Mouse (Mus musculus) liver, postnatal 0 days (tissue): ENCODE measurements around the gene Asnsd1. TPM values are rescaled to one million over a fixed set of nuclear protein-coding genes. Genes with fewer than 3 reads are reported as not detected.

Source experiments
- ATAC-seq: fragments of 200-750 bp; cut with Nextera tagmentation; 2 replicates; pipeline ENCODE4 v1.8.0; 2017; ENCODE audit warnings: mild to moderate bottlenecking, moderate library complexity
- DNase-seq: peaks from one replicate; pipeline ENCODE4 v3.0.0-alpha.2; 2016
- H3K27ac ChIP-seq: fragments of 300-500 bp; sonication (generic); 2 replicates; pipeline ENCODE4 v1.5.1; 2014; ENCODE audit warnings: antibody characterized with exemption, moderate library complexity, mild to moderate bottlenecking, low read depth
- H3K27me3 ChIP-seq: fragments of 300-500 bp; sonication (generic); 2 replicates; pipeline ENCODE4 v1.6.1; 2014; ENCODE audit warnings: low read length, control low read depth, mixed read lengths; ENCODE audit not compliant: insufficient read depth
- H3K36me3 ChIP-seq: fragments of 300-500 bp; sonication (generic); replicated peaks from 2 replicates; pipeline ENCODE4 v1.6.1; 2014; ENCODE audit warnings: mild to moderate bottlenecking, control low read depth, low read length, moderate library complexity, mixed read lengths; ENCODE audit not compliant: insufficient read depth
- H3K4me1 ChIP-seq: fragments of 300-500 bp; sonication (generic); 2 replicates; pipeline ENCODE4 v1.6.1; 2014; ENCODE audit warnings: antibody characterized with exemption, mild to moderate bottlenecking, control low read depth; ENCODE audit not compliant: insufficient read depth
- H3K4me2 ChIP-seq: fragments of 300-500 bp; sonication (generic); 2 replicates; pipeline ENCODE4 v1.6.1; 2014; ENCODE audit warnings: low read depth, mild to moderate bottlenecking, low read length, moderate library complexity, mixed read lengths
- H3K4me3 ChIP-seq: fragments of 300-500 bp; sonication (generic); 2 replicates; pipeline ENCODE4 v1.5.1; 2014; ENCODE audit warnings: low read depth, low read length
- H3K9ac ChIP-seq: fragments of 300-500 bp; sonication (generic); replicated peaks from 2 replicates; pipeline ENCODE4 v1.6.1; 2014; ENCODE audit warnings: mild to moderate bottlenecking, moderate library complexity
- H3K9me3 ChIP-seq: fragments of 300-500 bp; sonication (generic); 2 replicates; pipeline ENCODE4 v1.6.1; 2016; ENCODE audit warnings: mild to moderate bottlenecking, control low read depth, low read length, mixed read lengths
- CTCF ChIP-seq: sonication (generic); IDR thresholded peaks from 2 replicates; pipeline ENCODE4 v1.5.1; 2016; ENCODE audit warnings: antibody characterized with exemption, low read depth
- EP300 ChIP-seq: IDR thresholded peaks from 2 replicates; pipeline ENCODE4 v1.6.1; 2016; ENCODE audit warnings: antibody characterized with exemption, low read depth, mild to moderate bottlenecking
- WGBS: fragments of 180-500 bp; shearing (Covaris S2); extraction: QIAGEN DNeasy Blood & Tissue Kit; methylation state at CpG from one replicate; pipeline ENCODE4 v1.1.7; 2014; ENCODE audit not compliant: insufficient replicate concordance; 5-methylcytosine and 5-hydroxymethylcytosine counted together
- polyA plus RNA-seq: library from polyadenylated mRNA; unstranded; fragments of >200 nt; fragmentation: Nextera tagmentation; extraction: Ambion mirVana; gene quantifications from 2 replicates; pipeline ENCODE4 v1.2.1, GENCODE M21; 2015

Asnsd1 gene
- polyA plus RNA-seq, 1 experiment from 2014 or later = 36.0 TPM

GRCm38 (mm10) chr1:53323254-53323653 is 29.3 kb downstream of the Asnsd1 start:
- Histone ChIP-seq H3K4me2 (no peak overlapping the region), H3K4me3 (no peak overlapping the region), H3K27me3 (no peaks in the 10 kb centered on the region), H3K27ac (no peak overlapping the region), H3K4me1 (no peaks in the 10 kb centered on the region), H3K36me3 (peaks cover 9% of the 10 kb centered on the region), H3K9ac (no peak overlapping the region), H3K9me3 (no peaks in the 10 kb centered on the region)
- TF ChIP-seq CTCF (no peak), EP300 (no peak)
- WGBS = 90% methylated on average over 5 of the region's 5 CpGs
- DNase-seq (no peak), ATAC-seq (no peak)

DNA sequence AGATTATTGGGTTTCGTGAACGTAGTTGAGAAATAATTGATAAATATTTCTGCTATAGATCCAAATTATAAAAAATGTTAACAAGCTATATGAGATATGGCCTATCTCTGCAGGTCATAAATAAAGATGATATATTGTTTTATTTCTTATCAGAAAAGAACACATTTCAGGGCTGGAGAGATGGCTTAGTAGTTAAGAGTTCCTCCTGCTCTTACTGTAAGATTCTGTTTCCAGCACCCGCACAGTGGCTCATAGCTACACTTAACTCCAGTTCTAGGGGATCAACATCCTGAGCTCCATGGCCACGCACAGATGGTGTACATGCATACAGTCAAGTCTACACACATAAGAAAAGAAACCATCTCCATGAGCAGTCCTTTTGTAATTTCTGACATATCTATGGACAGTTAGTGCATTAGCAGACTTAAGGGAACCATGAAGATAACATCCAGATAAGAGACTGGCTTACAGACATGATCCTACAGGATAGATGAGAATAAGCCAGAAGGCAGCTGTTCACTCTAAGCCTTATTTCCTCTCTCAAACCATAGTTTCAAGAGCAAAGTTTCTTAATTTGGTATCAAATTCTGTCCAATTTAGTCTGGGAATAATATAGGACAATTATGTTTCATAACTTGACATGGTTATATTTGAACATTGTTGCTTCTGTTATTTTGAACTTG is 30.7 kb downstream of the Asnsd1 start:
- ATAC-seq = no peak
- Histone ChIP-seq H3K27me3 (no peaks in the 10 kb centered on the region), H3K9ac (no peak overlapping the region), H3K4me2 (no peak overlapping the region), H3K9me3 (no peaks in the 10 kb centered on the region), H3K27ac (no peak overlapping the region), H3K36me3 (peaks cover 16% of the 10 kb centered on the region), H3K4me3 (no peak overlapping the region), H3K4me1 (no peaks in the 10 kb centered on the region)
- no peak for DNase-seq
- no peak for TF ChIP-seq EP300
- no peak for TF ChIP-seq CTCF
- 75% methylated on average over 4 of the region's 4 CpGs for WGBS

GRCm38 (mm10) chr1:53312989-53313967 is 39.3 kb downstream of the Asnsd1 start, which contains the start of gene Osgepl1:
TSS of gene Osgepl1 (plus strand) at chr1:53313624.
- DNase-seq (peak; percentile 88), ATAC-seq (peak; percentile 97)
- peak within 1 kb of the TSS; percentile 77 for H3K9ac ChIP-seq
- H3K4me3 ChIP-seq = peak within 1 kb of the TSS; percentile 68
- H3K27ac ChIP-seq = peak within 1 kb of the TSS; percentile 73
- H3K4me1 ChIP-seq = no peaks in the 10 kb centered on the region
- TF ChIP-seq CTCF (peak; percentile 46), EP300 (no peak; the same call in 1 of the 2 replicates)
- no peaks in the 10 kb centered on the region for H3K9me3 ChIP-seq
- no peaks in the 10 kb centered on the region for H3K27me3 ChIP-seq
- WGBS = 2% methylated on average over 27 of the region's 27 CpGs
- H3K36me3 ChIP-seq = peaks cover 7% of the 10 kb centered on the region; the same call in 1 of the 2 replicates
- H3K4me2 ChIP-seq = peak within 1 kb of the TSS; percentile 68

GRCm38 (mm10) chr1:53300506-53300905 is 52.0 kb downstream of the Asnsd1 start:
- TF ChIP-seq EP300 = no peak
- no peak for TF ChIP-seq CTCF
- H3K27ac ChIP-seq = no peak overlapping the region
- no peak overlapping the region for H3K4me3 ChIP-seq
- no peak overlapping the region for H3K4me2 ChIP-seq
- peaks cover 5% of the 10 kb centered on the region for H3K4me1 ChIP-seq
- no peaks in the 10 kb centered on the region for H3K27me3 ChIP-seq
- H3K9ac ChIP-seq = no peak overlapping the region
- DNase-seq (no peak), ATAC-seq (no peak)
- no peaks in the 10 kb centered on the region for H3K9me3 ChIP-seq
- 70% methylated on average over 4 of the region's 4 CpGs for WGBS
- peaks cover 20% of the 10 kb centered on the region for H3K36me3 ChIP-seq

- peak; percentile 28 for TF ChIP-seq CTCF
- no peak for TF ChIP-seq EP300
- under 1% methylated on average over 66 of the region's 66 CpGs for WGBS
- ATAC-seq (peak; percentile 100), DNase-seq (peak; percentile 95)
- no peaks in the 10 kb centered on the region for H3K27me3 ChIP-seq
- peak within 1 kb of the TSS; percentile 71 for H3K4me3 ChIP-seq
- H3K4me1 ChIP-seq = peaks cover 5% of the 10 kb centered on the region
- H3K9ac ChIP-seq = peak within 1 kb of the TSS; percentile 81
- peak within 1 kb of the TSS; percentile 83 for H3K4me2 ChIP-seq
- H3K9me3 ChIP-seq = no peaks in the 10 kb centered on the region
- peak within 1 kb of the TSS; percentile 82 for H3K27ac ChIP-seq
- peaks cover 8% of the 10 kb centered on the region; the same call in 1 of the 2 replicates for H3K36me3 ChIP-seq
These were observed 55.8 kb downstream of the Asnsd1 start, which contains the start of the genes Pms1, Ormdl1 and Gm28778 for GRCm38 (mm10) chr1:53296581-53297383. TSS of gene Pms1 (minus strand) at chr1:53297018. TSS of gene Ormdl1 (plus strand) at chr1:53297095. TSS of gene Gm28778 (plus strand) at chr1:53297111.

Other genes starting within 250 kb of the Asnsd1 start
- gene 1700019A02Rik, start 165.1 kb downstream of the Asnsd1 start, polyA plus RNA-seq = not detected in 2 replicates
- 2.6 and 3.1 TPM in 2 replicates for gene Pms1, start 55.7 kb downstream of the Asnsd1 start, polyA plus RNA-seq
- 17.7 and 18.3 TPM in 2 replicates for gene Ormdl1, start 55.7 kb downstream of the Asnsd1 start, polyA plus RNA-seq
- not detected in 2 replicates for gene Gm28778, start 55.6 kb downstream of the Asnsd1 start, polyA plus RNA-seq
- 16.8 and 16.9 TPM in 2 replicates for gene Osgepl1, start 39.1 kb downstream of the Asnsd1 start, polyA plus RNA-seq
- 2.8 and 5.0 TPM in 2 replicates for gene Asdurf, start 133 bp downstream of the Asnsd1 start, polyA plus RNA-seq
- 0.11 TPM in 2 replicates for gene Gm28551, start 85 bp downstream of the Asnsd1 start, polyA plus RNA-seq